Mouse (Mus musculus): ENCODE measurements around the gene Rnf103. TPM values are rescaled to one million over a fixed set of nuclear protein-coding genes. Genes with fewer than 3 reads are reported as not detected.

Rnf103 gene
- total and polyA plus RNA-seq, 2 experiments from 2014 or later = 14.9 to 17.3 TPM

DNA sequence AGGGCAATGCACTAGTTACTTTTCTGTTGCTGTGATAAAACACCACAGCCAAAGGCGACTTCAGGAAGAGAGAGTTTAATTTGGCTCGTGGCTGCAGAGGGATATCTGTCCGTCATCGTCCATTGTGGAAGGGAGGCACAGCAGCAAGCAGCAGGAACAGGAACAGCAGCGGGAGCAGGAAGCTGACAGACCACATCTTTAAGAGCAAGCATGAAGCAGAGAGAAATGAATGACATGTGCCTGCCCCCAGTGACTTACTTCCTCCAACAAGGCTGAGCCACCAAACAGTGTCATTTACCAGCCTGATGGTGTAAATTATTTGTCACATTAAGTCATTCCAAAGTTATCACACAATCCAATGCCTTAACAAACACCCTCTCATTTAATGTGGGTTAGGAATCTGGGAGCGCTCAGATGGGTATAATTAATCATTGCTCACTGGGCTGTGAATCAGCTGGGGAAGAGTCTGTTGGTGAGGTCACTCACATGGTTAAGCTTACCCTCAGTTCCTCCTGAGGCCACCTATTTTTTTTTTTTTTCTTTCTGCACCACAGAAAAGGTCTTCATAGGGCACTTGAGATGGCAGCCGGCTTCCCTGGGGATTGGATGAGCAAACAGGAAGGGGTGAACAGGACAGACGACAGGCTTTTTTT is 35.6 kb upstream of the Rnf103 start:
- H3K4me1 ChIP-seq (ENCODE audit: control insufficient read depth, insufficient read depth) = no peaks in the 10 kb centered on the region
- H3K9me3 ChIP-seq (replicated peaks; ENCODE audit: control insufficient read depth, low read length) = no peaks in the 10 kb centered on the region
- H3K4me2 ChIP-seq (ENCODE audit: low read depth, low read length) = no peak overlapping the region
- H3K36me3 ChIP-seq (replicated peaks; ENCODE audit: control insufficient read depth, insufficient read depth, low read length) = no peaks in the 10 kb centered on the region
- WGBS = 59% methylated on average over 8 of the region's 8 CpGs
- no peaks in the 10 kb centered on the region for H3K27me3 ChIP-seq (ENCODE audit: control insufficient read depth, insufficient read depth, low read length)
- no peak overlapping the region for H3K9ac ChIP-seq (replicated peaks; ENCODE audit: low read depth, low read length)
- no peak for TF ChIP-seq CTCF (IDR thresholded peaks at IDR 0.05; ENCODE audit: low read depth)
- no peak for TF ChIP-seq EP300 (IDR thresholded peaks at IDR 0.05; ENCODE audit: low read depth)
- no peak overlapping the region for H3K27ac ChIP-seq (ENCODE audit: low read depth)
- DNase-seq (ENCODE audit: low spot score) = no peak
- no peak overlapping the region for H3K4me3 ChIP-seq (ENCODE audit: low read depth, low read length)
- ATAC-seq (ENCODE audit: insufficient read depth, low read depth) = no peak

DNA sequence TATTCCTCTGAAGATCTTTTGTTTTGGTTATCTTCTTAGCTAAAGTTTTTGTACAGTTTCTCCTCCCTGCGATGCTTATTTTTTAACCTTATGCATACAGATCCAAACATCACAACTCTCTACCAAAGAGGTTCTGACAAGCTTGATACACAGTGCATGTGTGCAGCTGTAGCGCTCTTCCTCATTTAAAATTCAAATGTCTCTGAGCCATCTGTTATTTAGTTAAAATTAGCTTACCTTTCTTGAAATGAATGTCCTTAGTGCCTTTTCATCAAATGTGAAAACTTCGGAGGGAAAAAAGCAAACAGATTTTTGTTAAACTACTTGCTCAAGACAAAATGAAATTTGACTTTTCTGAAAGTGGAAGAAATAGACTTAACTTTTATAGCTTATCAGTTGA is 28.5 kb upstream of the Rnf103 start:
- whole genome bisulfite sequencing = 85% methylated on average over 3 of the region's 3 CpGs
- H3K4me1 ChIP-seq (ENCODE audit: control insufficient read depth, insufficient read depth) = no peaks in the 10 kb centered on the region

GRCm38 (mm10) chr6:71467766-71468165 is 25.9 kb upstream of the Rnf103 start:
- Histone ChIP-seq H3K27ac (ENCODE audit: low read depth) (no peak overlapping the region), H3K27me3 (ENCODE audit: control insufficient read depth, insufficient read depth, low read length) (no peaks in the 10 kb centered on the region), H3K4me2 (ENCODE audit: low read depth, low read length) (no peak overlapping the region), H3K9ac (replicated peaks; ENCODE audit: low read depth, low read length) (no peak overlapping the region), H3K4me1 (ENCODE audit: control insufficient read depth, insufficient read depth) (no peaks in the 10 kb centered on the region), H3K36me3 (replicated peaks; ENCODE audit: control insufficient read depth, insufficient read depth, low read length) (no peaks in the 10 kb centered on the region), H3K4me3 (ENCODE audit: low read depth, low read length) (no peak overlapping the region), H3K9me3 (replicated peaks; ENCODE audit: control insufficient read depth, low read length) (no peaks in the 10 kb centered on the region)
- TF ChIP-seq CTCF (IDR thresholded peaks at IDR 0.05; ENCODE audit: low read depth) (no peak), EP300 (IDR thresholded peaks at IDR 0.05; ENCODE audit: low read depth) (no peak)
- 73% methylated on average over 4 of the region's 4 CpGs for WGBS
- no peak for DNase-seq (ENCODE audit: low spot score)
- ATAC-seq (ENCODE audit: insufficient read depth, low read depth) = no peak

More for the DNA sequence above, 28.5 kb upstream of the Rnf103 start:
- no peak for ATAC-seq (ENCODE audit: insufficient read depth, low read depth)
- Histone ChIP-seq H3K27me3 (ENCODE audit: control insufficient read depth, insufficient read depth, low read length) (no peaks in the 10 kb centered on the region), H3K9ac (replicated peaks; ENCODE audit: low read depth, low read length) (no peak overlapping the region), H3K36me3 (replicated peaks; ENCODE audit: control insufficient read depth, insufficient read depth, low read length) (no peaks in the 10 kb centered on the region), H3K27ac (ENCODE audit: low read depth) (no peak overlapping the region), H3K4me3 (ENCODE audit: low read depth, low read length) (no peak overlapping the region), H3K9me3 (replicated peaks; ENCODE audit: control insufficient read depth, low read length) (no peaks in the 10 kb centered on the region), H3K4me2 (ENCODE audit: low read depth, low read length) (no peak overlapping the region)
- TF ChIP-seq CTCF (IDR thresholded peaks at IDR 0.05; ENCODE audit: low read depth) = no peak
- no peak for TF ChIP-seq EP300 (IDR thresholded peaks at IDR 0.05; ENCODE audit: low read depth)
- no peak for DNase-seq (ENCODE audit: low spot score)

DNA sequence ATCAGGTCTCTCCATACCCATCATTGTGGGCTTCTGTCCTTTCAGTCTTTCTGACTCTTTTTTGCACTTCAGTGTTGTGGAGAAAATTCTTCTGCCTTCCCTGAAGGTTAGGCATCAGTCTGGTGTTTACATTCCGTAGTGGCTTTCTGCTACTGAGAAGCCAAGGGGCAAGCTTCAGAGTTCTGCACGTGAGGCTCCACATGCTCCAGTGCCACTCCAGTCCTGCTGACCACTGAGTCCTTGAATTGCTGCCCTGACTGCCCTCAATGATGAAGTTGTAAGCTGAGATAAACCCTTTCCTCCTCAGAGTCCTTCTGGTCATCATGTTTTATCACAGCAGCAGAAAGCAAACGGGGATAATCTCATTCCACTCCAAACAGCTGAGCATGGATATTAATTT is 24.4 kb upstream of the Rnf103 start:
- WGBS = 37% methylated on average over 3 of the region's 3 CpGs
- DNase-seq (ENCODE audit: low spot score) = no peak
- Histone ChIP-seq H3K27me3 (ENCODE audit: control insufficient read depth, insufficient read depth, low read length) (no peaks in the 10 kb centered on the region), H3K4me1 (ENCODE audit: control insufficient read depth, insufficient read depth) (no peaks in the 10 kb centered on the region), H3K27ac (ENCODE audit: low read depth) (no peak overlapping the region), H3K9me3 (replicated peaks; ENCODE audit: control insufficient read depth, low read length) (no peaks in the 10 kb centered on the region), H3K9ac (replicated peaks; ENCODE audit: low read depth, low read length) (no peak overlapping the region), H3K4me2 (ENCODE audit: low read depth, low read length) (no peak overlapping the region), H3K36me3 (replicated peaks; ENCODE audit: control insufficient read depth, insufficient read depth, low read length) (no peaks in the 10 kb centered on the region), H3K4me3 (ENCODE audit: low read depth, low read length) (no peak overlapping the region)
- no peak for ATAC-seq (ENCODE audit: insufficient read depth, low read depth)
- no peak for TF ChIP-seq EP300 (IDR thresholded peaks at IDR 0.05; ENCODE audit: low read depth)

DNA sequence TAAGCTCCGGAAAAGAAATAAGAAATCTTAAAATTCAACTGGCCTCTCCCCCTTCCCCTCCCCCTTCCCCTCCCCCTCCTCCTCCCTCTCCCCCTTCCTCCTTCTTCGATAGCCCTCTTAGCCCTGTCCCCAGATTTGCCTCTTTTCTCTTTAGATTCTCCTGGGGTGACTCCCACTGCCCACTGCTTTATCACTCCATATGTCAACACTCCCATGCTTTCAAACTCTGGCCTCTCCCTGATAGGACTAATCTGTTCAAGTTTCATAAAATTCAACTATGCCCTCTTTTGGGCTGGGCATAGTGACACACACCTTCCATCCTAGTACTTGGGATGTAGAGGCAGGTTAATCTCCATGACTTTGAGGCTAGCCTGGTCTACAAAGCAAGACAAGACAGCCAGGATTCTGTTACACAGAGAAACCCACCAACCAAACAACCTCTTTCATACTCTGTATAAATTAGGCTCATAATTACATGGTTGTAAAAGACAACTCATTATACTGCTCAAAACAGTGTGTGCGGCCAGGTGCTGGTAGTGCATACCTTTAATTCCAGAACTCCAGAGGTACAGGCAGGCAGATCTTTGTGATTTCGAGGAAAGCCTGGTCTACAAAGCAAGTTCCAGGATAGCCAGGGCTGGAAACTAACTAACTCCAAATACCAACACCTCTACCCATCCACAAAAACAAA is 21.7 kb upstream of the Rnf103 start:
- Histone ChIP-seq H3K4me2 (ENCODE audit: low read depth, low read length) (no peak overlapping the region), H3K9me3 (replicated peaks; ENCODE audit: control insufficient read depth, low read length) (no peaks in the 10 kb centered on the region), H3K9ac (replicated peaks; ENCODE audit: low read depth, low read length) (no peak overlapping the region), H3K27ac (ENCODE audit: low read depth) (no peak overlapping the region), H3K36me3 (replicated peaks; ENCODE audit: control insufficient read depth, insufficient read depth, low read length) (no peaks in the 10 kb centered on the region), H3K27me3 (ENCODE audit: control insufficient read depth, insufficient read depth, low read length) (no peaks in the 10 kb centered on the region), H3K4me3 (ENCODE audit: low read depth, low read length) (no peak overlapping the region), H3K4me1 (ENCODE audit: control insufficient read depth, insufficient read depth) (no peaks in the 10 kb centered on the region)
- DNase-seq (ENCODE audit: low spot score) (no peak), ATAC-seq (ENCODE audit: insufficient read depth, low read depth) (no peak)
- TF ChIP-seq CTCF (IDR thresholded peaks at IDR 0.05; ENCODE audit: low read depth) = no peak
- 66% methylated on average over 4 of the region's 4 CpGs for WGBS

DNA sequence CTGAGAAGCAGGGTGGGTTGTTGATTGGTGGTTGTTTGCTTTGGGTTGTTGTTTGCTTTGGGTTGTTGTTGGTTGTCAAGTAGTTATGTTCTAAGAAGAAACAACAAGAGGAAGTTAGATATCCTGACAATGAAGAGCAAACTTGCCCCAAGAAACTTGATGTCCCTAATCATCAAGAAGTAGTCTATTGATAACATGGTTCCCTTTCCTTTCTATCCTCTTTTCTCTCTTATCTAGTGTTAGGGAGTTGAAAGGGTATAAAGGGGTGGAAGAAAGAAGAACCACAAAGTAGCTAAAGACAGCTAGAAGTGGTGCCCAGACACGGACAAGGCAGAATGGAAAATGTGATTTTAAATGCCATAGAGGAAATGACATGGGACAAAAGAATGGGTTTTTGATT is 20.9 kb upstream of the Rnf103 start:
- Histone ChIP-seq H3K4me2 (ENCODE audit: low read depth, low read length) (no peak overlapping the region), H3K27me3 (ENCODE audit: control insufficient read depth, insufficient read depth, low read length) (no peaks in the 10 kb centered on the region), H3K9me3 (replicated peaks; ENCODE audit: control insufficient read depth, low read length) (no peaks in the 10 kb centered on the region), H3K9ac (replicated peaks; ENCODE audit: low read depth, low read length) (no peak overlapping the region), H3K4me1 (ENCODE audit: control insufficient read depth, insufficient read depth) (no peaks in the 10 kb centered on the region), H3K4me3 (ENCODE audit: low read depth, low read length) (no peak overlapping the region), H3K36me3 (replicated peaks; ENCODE audit: control insufficient read depth, insufficient read depth, low read length) (no peaks in the 10 kb centered on the region), H3K27ac (ENCODE audit: low read depth) (no peak overlapping the region)
- TF ChIP-seq CTCF (IDR thresholded peaks at IDR 0.05; ENCODE audit: low read depth) (no peak), EP300 (IDR thresholded peaks at IDR 0.05; ENCODE audit: low read depth) (no peak)
- no peak for DNase-seq (ENCODE audit: low spot score)
- no peak for ATAC-seq (ENCODE audit: insufficient read depth, low read depth)
- 19% methylated on average over 1 of the region's 1 CpGs for WGBS

Data from heart, postnatal 0 days (tissue).